Mouse (Mus musculus) spleen, adult 2 months (tissue): ENCODE data around the gene Sec22c. TPM values are rescaled to one million over a fixed set of nuclear protein-coding genes. Genes with fewer than 3 reads are reported as not detected.

Experiments used
- DNase-seq, 2 experiments: peaks; one replicate each; pipeline versions ENCODE4 v3.0.0 to v3.0.0-alpha.2; 2012 to 2021; ENCODE audit warnings: low spot score in 2 of 2, low read depth in 1 of 2
- H3K27ac ChIP-seq: fragments of 200-500 bp; 2 replicates; pipeline ENCODE4 v1.5.1; 2012; ENCODE audit warnings: low read length, inconsistent platforms; ENCODE audit not compliant: insufficient read depth
- H3K27me3 ChIP-seq: fragments of 200-500 bp; 2 replicates; pipeline ENCODE4 v1.6.1; 2012; ENCODE audit warnings: mild to moderate bottlenecking, moderate library complexity, low read length, inconsistent platforms; ENCODE audit not compliant: control insufficient read depth, insufficient read depth
- H3K36me3 ChIP-seq: fragments of 200-500 bp; 2 replicates; pipeline ENCODE4 v1.6.1; 2012; ENCODE audit warnings: mild to moderate bottlenecking, low read length, inconsistent platforms; ENCODE audit not compliant: control insufficient read depth, insufficient read depth
- H3K4me1 ChIP-seq: fragments of 200-500 bp; 2 replicates; pipeline ENCODE4 v1.6.1; 2011; ENCODE audit warnings: inconsistent platforms; ENCODE audit not compliant: control insufficient read depth, insufficient read depth, insufficient read length
- H3K4me3 ChIP-seq: fragments of 200-500 bp; 2 replicates; pipeline ENCODE4 v1.5.1; 2011; ENCODE audit warnings: mild to moderate bottlenecking, inconsistent platforms; ENCODE audit not compliant: insufficient read depth, insufficient read length; ENCODE audit errors: extremely low read depth
- CTCF ChIP-seq: fragments of 200-500 bp; IDR thresholded peaks from 2 replicates; pipeline ENCODE4 v1.5.1; 2011; ENCODE audit warnings: mild to moderate bottlenecking, inconsistent platforms; ENCODE audit not compliant: insufficient read depth, insufficient read length, insufficient replicate concordance; ENCODE audit errors: extremely low read depth
- POLR2A ChIP-seq: fragments of 200-500 bp; IDR thresholded peaks from 2 replicates; pipeline ENCODE4 v1.6.1; 2011; ENCODE audit warnings: low read depth, low read length, inconsistent platforms
- WGBS: fragments of 180-500 bp; shearing (Covaris S2); methylation state at CpG from one replicate; pipeline ENCODE4 v1.1.7; 2018; 5-methylcytosine and 5-hydroxymethylcytosine counted together
- polyA plus RNA-seq: library from polyadenylated mRNA; depleted of rRNA; stranded (reverse); fragments of >200 nt; gene quantifications from 2 replicates; pipeline ENCODE4 v1.2.3, GENCODE M21; 2012

Sec22c gene
- polyA plus RNA-seq, 1 experiment = 10.0 TPM

DNA sequence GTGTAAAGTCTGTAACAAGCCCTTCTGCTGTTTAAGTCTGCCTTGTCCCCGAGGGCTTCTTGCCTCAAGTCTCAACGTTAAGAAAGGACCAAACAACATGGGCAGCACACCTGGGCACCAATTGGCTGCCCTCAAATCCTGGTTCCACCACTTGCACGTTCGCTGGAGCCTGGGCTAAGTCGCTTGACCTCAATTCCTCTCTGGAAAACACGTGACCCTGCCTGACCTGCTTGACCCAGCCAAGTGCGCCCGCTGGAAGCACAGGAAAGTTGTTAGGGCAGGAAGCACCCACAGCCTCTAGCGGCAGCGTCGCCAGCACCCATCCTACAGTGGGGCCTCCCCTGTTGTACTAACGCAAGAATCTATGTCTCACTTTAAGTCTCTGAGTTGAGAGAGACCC, 10.6 kb downstream of the Sec22c start:
- WGBS = 84% methylated on average over 12 of the region's 12 CpGs
- Histone ChIP-seq H3K4me1 (no peaks in the 10 kb centered on the region), H3K27me3 (no peaks in the 10 kb centered on the region), H3K27ac (no peak overlapping the region), H3K36me3 (peaks cover 2% of the 10 kb centered on the region), H3K4me3 (no peak overlapping the region)
- no peak for TF ChIP-seq CTCF
- TF ChIP-seq POLR2A = no peak
- DNase-seq = no peak

DNA sequence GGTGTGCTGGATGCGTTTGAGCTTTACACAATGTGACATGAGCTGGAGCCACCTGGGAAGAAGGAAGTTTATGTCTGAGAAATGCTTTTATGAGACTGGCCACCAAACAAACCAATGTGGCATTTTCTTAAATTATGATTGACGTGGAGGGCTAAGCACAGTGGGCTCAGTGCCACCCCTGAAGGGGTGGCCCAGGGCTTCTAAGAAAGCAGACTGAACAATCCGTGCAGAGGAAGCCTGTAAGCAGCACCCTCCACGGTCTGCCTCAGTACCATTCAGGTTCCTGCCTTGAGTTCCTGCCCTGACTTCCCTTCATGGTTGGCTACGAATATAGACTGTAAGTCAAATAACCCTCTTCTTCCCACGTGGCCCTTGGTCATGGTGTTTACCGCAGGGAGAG, 14.6 kb downstream of the Sec22c start:
- Histone ChIP-seq H3K27ac (no peak overlapping the region), H3K36me3 (peaks cover 4% of the 10 kb centered on the region), H3K27me3 (no peaks in the 10 kb centered on the region), H3K4me1 (no peaks in the 10 kb centered on the region; the same call in 1 of the 2 replicates), H3K4me3 (no peak overlapping the region)
- DNase-seq = no peak
- TF ChIP-seq POLR2A (no peak), CTCF (no peak)
- WGBS = 87% methylated on average over 7 of the region's 7 CpGs

DNA sequence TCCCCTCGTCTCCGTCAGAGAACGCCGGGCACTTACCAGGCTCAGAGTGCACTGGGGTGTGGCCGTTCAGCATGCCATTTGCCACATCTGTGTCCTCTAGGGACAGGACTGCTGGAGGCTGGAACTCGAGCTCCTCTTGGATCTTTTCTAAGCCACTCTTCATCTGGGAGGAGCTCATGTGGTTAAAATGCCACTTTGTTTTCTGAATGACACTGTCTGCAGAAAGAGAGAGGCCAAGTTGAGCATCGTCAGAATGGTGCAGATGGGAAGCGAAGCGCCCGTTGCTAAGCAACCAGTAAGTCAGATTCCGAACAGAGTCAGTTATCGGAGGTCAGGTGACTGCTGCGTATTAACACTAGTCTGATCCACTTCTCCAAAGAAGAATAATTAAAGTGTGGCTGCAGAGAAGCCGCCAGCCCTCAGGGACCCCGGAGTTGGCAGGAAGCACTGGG, 15.1 kb downstream of the Sec22c start:
- Histone ChIP-seq H3K27me3 (no peaks in the 10 kb centered on the region), H3K4me3 (no peak overlapping the region), H3K36me3 (peaks cover 4% of the 10 kb centered on the region), H3K4me1 (no peaks in the 10 kb centered on the region; the same call in 1 of the 2 replicates), H3K27ac (no peak overlapping the region)
- no peak for TF ChIP-seq CTCF
- no peak for DNase-seq
- WGBS = 82% methylated on average over 15 of the region's 15 CpGs

DNA sequence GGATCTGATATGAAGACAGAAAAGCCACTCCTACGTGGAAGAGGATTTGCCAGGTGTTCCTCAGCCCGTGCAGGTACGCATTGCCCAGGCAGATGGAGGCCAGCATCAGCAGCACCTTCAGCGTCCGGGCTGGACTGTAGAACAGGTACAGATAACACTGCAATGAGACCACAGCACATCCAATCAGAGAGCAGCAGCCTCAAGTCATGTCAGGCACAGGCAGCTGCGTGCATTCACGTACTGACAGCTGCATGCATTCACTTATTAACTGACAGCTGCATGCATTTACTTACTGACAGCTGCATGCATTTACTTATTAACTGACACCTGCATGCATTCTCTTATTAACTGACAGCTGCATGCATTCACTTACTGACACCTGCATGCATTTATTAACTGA, 20.6 kb downstream of the Sec22c start:
- no peak overlapping the region for H3K4me3 ChIP-seq
- WGBS = 91% methylated on average over 7 of the region's 7 CpGs
- TF ChIP-seq POLR2A (no peak), CTCF (no peak)
- peaks cover 3% of the 10 kb centered on the region for H3K36me3 ChIP-seq
- no peaks in the 10 kb centered on the region for H3K27me3 ChIP-seq
- no peak overlapping the region for H3K27ac ChIP-seq
- no peak for DNase-seq
- peaks cover 12% of the 10 kb centered on the region; the same call in 1 of the 2 replicates for H3K4me1 ChIP-seq

DNA sequence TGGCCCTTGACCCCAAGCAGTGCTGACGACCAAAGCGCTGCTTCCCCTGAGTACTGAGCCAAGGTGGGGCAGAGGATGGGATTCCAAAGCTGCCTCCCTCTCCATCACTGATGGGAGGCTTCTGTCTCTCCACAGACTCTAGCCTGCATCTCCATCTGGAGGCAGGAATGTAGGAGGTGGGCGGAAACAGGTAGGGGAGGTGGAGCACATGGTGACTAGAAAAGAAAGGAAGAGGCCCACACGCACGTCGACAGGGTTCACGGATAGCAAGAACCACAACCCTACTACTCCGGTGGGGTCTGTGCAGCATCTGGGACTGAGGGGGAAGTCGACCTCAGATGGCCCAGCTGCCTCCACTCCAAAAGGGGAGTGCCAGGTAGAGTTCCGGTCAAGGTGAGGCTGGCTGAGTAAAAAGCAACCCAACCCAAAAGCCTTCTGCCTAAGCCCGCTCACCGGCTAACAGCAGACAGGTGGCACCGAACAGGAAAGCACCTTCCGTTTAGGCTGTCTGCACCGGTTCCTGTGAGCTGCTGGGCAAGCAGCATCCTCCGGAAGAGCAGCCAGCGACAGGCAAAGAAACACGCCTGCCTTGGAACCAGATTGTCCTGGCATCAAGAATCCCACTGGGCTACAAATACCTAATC, 23.1 kb downstream of the Sec22c start:
- DNase-seq = no peak
- Histone ChIP-seq H3K27me3 (no peaks in the 10 kb centered on the region), H3K27ac (peak overlapping the region; percentile 72), H3K4me1 (peaks cover 28% of the 10 kb centered on the region; the same call in 1 of the 2 replicates), H3K4me3 (no peak overlapping the region), H3K36me3 (peaks cover 2% of the 10 kb centered on the region; the same call in 1 of the 2 replicates)
- WGBS = 24% methylated on average over 18 of the region's 18 CpGs
- TF ChIP-seq CTCF (no peak), POLR2A (no peak)

DNA sequence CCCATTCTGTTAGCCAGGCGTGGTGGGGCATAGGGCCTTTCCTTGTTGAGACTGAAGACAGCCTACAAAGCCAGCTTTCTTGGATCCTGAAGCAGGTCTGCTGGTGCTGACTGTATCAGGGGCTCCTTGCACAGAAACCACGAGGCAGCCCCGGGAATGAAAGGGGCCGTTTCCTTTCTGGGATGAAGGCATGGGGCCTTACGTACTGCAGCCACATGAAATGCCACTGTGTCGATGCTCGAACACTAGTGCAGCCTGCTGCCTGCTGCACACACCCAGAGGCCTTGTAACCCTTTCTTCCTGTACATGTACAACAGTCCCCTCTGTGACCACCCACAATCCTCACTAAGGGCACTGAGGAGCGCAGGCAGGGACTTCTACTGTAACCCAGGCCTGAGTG, 24.1 kb downstream of the Sec22c start:
- Histone ChIP-seq H3K4me1 (peaks cover 37% of the 10 kb centered on the region; the same call in 1 of the 2 replicates), H3K36me3 (peaks cover 2% of the 10 kb centered on the region; the same call in 1 of the 2 replicates), H3K4me3 (no peak overlapping the region), H3K27me3 (no peaks in the 10 kb centered on the region), H3K27ac (peak overlapping the region; percentile 26)
- WGBS = 62% methylated on average over 8 of the region's 8 CpGs
- TF ChIP-seq CTCF (no peak), POLR2A (no peak)
- DNase-seq = no peak

DNA sequence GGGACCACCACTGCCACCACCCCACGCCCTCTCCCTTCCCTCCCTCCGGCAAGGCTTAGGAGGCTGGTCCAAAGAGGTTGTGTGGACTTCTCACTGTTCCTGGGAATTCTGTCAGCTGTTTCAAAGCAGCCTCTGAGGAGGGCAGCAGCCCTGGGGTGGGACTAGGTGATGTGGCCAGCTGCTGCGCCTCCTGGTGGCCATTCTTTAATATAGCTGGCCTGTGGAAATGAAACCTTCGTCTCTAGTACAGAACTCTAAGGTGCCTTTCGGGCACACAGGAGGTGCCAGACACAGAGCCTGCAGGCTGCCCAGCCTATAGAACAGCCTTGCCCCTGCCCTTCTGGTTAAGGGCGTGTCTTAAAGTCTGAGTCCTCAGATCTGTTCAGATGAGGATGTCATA, 25.7 kb downstream of the Sec22c start:
- H3K4me3 ChIP-seq = no peak overlapping the region
- H3K4me1 ChIP-seq = peaks cover 41% of the 10 kb centered on the region; the same call in 1 of the 2 replicates
- peak in 1 of 2 experiments; percentile 40 for DNase-seq
- H3K36me3 ChIP-seq = peaks cover under 1% of the 10 kb centered on the region; the same call in 1 of the 2 replicates
- H3K27me3 ChIP-seq = no peaks in the 10 kb centered on the region
- 25% methylated on average over 6 of the region's 6 CpGs for whole genome bisulfite sequencing
- H3K27ac ChIP-seq = no peak overlapping the region
- TF ChIP-seq POLR2A (no peak), CTCF (peak; percentile 75; the same call in 1 of the 2 replicates)
